Mouse (Mus musculus): ENCODE measurements at regions not wholly inside any gene's neighbourhood (a gene's known extent, or its start where the extent isn't known, plus 50 kb on each side); places are given as distances from the start of the nearest gene placed in this dataset.

- TF ChIP-seq POLR2A (IDR thresholded peaks at IDR 0.05; ENCODE audit: extremely low read depth, insufficient read depth, low read length) (no peak), CTCF (IDR thresholded peaks at IDR 0.05; ENCODE audit: low read depth, low read length) (no peak)
Measured at GRCm38 (mm10) chr8:44082057-44082456, 372.2 kb upstream of the Adam34 start.
